Mouse (Mus musculus): ENCODE results near the gene Dvl3.

The Dvl3 gene

DNA sequence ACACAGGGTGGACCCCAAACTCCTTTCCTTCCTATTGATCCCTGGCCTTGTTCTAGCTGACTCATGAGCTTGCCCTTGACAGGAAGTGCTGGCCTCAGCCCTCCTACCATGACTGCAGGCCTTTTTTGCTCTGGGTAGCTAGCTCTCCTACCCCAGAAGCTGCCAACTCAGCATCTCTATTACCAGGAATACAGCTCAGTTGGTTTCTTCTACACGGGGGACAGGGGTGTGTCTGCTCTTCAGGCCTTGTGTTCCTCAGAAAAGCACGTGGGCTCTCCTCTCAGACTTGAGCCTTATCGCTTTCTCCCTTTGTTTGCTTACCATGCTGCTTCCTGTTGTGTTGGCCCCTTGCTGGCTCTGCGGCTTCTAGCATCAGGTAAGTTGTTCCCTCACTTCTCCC is 23.7 kb downstream of the Dvl3 start:
- 70% methylated on average over 4 of the region's 4 CpGs for WGBS

DNA sequence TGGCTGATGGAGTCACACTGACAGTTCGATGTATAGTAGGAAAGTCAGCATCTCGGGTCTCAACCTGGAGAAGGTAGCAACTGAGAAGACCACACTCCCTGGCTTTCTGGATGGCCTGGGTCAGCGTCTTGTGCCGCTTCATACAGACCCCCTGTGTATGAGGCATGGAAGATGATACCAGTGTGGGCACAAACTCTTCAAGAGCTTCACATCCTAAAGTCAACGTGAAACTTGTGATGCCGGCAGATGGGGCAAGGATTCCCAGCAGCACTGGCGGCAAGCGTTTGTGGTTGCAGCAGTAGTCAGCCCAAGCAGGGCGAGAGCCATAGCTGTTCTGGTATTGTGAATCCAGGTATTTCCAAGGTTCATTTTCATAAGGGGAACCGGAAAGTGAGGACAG is 28.9 kb downstream of the Dvl3 start:
- 86% methylated on average over 10 of the region's 10 CpGs for WGBS

DNA sequence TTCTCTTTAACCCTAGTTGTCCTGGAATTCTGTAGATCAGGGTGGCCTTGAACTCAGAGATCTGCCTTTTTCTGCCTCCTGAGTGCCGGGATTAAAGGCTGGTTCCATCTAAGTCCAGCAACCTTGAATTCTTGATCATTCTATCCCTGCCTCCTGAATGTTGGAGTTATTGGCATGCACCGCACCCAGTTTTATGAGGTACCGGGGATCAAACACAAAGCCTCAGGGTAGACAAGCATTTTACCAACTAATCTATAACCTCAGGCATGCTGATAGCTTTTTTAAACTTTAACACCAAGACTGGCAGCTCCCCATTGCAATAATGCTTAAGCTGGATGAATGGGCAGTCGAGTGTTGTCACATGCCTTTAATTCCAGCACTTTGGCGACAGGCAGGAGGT is 30.6 kb downstream of the Dvl3 start:
- 49% methylated on average over 5 of the region's 5 CpGs for WGBS

DNA sequence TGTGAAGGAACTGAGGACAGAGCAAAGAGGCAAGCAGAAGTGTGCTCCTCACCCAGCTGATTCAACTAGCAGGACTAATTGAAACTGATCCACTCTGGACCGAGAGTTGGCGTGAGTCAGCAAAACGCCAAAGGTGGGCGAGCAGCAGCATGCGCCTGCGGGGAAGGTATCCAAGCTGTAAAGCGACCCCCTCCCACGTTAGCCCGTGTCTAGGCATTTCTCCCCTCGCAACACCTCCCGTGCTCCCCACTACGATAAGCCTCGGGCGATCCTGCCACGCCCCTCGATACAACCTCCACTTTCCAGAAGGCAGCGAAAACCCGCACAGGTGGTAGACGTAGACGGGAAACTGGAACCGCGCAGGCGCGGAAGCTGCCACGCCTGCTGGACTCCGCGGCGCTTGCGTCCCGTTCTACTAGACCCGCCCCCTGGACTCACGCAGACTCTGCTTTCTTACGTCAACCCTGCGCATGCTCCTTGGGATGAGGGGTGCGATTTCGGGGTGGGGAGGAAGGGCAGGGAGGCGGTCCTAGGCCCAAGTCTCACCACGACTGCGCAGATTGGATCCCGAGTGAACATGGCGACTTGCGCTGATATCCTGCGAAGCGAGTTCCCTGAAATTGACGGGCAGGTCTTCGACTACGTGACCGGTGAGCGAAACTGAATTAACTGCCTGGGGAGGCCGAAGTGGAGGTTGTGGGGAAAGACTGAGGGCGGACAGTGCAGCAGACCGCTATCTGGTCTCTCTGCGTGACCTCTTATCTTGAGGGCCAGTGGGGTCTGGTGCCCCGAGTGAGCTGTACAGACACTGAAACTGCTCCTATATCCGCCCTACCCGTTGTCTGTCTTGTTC is 31.5 kb downstream of the Dvl3 start, which contains the start of gene Abcf3:
Gene Abcf3 (plus strand): TSS at position 482 of the 853 bp plus-strand sequence.
- WGBS: under 1% methylated on average over 56 of the region's 56 CpGs

DNA sequence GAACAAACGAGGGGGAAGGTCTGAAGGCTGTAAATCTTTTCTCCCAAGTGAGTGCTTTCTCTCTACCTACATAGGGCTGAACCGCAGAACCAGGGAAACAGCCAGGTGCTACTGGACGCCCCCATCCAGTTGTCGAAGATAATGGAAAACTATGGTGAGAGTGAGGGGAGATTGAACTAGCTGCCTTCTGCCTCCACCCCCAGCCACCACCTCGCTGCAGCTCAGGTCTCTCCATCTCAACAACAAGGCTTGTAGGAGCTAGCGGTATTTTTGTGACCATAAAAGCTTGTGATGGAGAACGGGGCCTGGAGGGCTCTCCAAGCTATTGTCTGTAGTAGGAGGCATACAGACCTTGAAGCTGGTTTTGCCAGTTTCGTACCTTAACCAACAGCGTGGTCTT is 32.4 kb downstream of the Dvl3 start:
- WGBS: 46% methylated on average over 9 of the region's 9 CpGs

DNA sequence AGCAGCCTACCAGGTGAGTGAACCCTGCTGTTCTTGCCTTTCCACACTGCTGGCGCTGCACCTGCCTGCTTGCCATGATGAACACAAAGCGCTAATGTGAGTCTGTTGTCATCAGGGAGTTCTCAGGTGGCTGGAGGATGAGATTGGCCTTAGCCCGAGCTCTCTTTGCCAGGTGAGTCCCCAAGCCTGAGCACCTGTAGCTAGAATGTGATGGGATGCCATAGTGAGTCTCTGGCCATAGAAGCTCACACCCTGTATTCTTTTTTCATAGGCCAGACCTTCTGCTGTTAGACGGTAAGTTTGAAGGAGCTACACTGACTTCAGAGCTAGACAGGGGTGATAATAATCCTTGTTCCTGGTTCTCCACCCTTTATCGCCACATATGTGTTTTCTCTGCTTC is 34.9 kb downstream of the Dvl3 start:
- 94% methylated on average over 5 of the region's 5 CpGs for WGBS

DNA sequence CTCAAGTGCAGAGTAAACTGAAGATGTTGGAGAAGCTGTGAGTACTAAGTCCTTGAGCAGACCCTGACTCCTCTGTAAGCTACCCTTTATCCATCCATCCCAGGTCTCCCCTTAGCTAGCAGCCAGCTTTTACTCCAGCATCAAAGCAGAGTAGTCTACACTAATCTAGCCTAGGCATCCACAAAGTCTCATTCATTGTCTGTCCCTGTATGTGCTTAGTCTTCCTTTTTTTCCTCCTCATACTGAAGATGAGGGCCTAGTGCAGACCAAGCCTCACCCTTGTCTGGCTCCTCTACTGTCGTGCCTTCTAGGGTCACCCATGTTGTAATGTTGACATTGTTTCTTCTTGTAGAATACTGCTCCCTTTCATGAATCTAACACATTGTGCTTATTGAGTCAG is 35.8 kb downstream of the Dvl3 start:
- 82% methylated on average over 1 of the region's 1 CpGs for WGBS

DNA sequence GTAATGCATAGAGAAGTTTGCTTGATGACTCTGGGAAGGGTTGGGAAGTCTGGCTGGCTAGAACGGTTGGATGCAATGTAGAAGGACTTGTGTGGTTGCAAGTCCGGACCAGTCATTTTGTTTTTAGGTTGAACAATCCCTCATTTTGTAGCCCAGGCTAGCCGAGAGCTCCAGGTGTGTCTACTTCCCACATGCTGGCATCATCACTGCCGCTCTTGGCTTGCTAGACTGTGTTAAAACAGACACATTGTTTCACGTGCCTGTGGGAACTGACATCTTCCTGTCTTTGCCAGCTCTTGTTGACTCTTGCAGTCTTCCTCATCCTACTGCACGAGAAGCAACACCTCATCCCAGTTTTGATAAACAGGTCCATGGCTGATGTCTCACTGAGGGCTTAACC is 38.2 kb downstream of the Dvl3 start:
- 66% methylated on average over 6 of the region's 6 CpGs for WGBS

DNA sequence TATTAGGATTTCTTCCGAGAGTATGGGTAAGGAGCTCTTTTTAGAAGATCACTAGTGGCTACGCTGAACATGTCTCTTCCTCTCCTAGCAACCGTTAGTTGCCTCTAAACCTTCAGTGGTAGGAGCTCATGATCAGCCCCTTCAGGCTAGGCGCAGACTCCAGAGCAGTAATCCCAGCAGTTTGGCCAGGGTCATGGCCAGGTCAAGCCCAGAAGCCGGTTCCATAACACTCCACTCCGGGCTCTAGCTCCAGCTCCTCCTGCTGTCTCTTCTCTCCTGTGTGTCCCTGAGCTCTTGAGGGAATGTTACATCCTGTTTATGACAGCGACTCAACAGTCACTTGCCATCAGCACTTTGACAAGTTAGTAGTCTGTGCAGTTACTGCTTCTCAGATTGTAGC is 40.6 kb downstream of the Dvl3 start:
- 85% methylated on average over 7 of the region's 7 CpGs for WGBS

DNA sequence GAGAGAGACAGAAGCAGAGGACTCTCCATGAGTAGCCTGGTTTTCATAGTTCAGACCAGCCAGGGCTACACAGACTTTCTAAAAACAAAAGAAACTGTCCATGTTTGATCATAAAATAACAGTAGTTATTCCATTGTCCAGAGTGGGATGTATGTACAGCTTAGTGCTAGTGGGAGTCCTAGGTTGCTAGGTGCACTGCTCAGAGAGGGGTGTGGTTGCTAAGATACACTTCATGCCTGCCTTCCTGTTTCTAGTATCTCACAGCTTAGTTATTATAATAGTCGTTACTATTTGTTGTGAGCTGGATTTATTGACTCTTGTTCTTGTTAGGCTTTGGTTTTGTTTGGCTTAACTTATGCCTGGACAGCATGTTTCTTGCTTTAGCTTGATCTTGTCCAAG is 48.3 kb downstream of the Dvl3 start:
- 32% methylated on average over 1 of the region's 1 CpGs for WGBS
